Mouse (Mus musculus): ENCODE measurements at regions not wholly inside any gene's neighbourhood (a gene's known extent, or its start where the extent isn't known, plus 50 kb on each side); places are given as distances from the start of the nearest gene placed in this dataset.

DNA sequence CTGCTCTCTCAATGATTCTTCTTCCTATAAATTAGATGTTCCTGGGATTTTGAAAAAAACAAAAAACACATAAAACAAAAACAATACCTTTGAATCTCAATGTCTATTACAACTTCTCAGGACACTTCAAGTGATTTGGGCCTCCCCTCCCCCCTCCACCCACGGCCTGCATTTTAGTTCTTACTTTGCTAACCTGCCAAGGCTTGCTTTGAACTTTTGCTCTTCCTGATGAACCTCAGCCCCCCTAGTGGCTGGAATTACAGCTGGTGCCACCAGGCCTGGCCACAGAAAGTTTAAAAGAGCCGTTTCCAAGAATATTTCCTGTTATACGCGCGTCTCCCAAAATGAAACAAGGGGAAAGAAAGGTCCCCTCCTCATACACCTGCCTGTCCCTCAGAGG lies 253.4 kb downstream of the Ajap1 start:
- intact Hi-C loops (cut with DNase I), result no loop called here
- DNase-seq, result no peak

- intact Hi-C loops (cut with DNase I), result no loop called here
- DNase-seq, result no peak
Observed at GRCm38 (mm10) chr4:153227680-153228420, 254.8 kb downstream of the Ajap1 start.

DNA sequence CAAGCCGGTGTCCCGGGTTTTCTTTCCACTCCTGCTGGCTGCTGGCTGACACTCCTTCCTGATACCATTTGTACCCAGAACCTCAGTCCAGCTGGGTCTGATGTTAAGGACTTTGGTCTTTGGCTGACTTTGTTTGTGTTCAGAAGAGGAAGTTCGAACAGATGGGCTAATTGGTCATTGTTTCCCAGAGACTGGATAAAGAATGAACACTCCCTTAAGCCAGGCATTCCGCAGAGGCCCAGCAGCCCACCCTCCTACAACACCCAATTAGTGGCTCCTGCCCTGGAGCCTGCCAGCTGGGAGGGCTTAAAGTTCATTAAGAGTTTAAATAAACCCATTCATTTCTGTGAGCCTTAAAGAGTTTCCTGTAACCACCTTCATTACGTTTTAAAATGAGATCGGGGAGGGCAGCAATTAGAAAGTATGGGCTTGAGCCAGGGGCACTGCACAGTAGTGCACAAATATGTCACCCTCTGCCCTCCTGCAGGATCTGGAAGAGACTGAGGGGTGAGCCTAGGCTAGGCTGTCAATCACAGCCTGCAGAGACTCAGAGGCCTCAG lies 257.9 kb downstream of the Ajap1 start:
- intact Hi-C loops (cut with DNase I), result no loop called here
- DNase-seq, result no peak

GRCm38 (mm10) chr4:153223019-153223418 lies 259.6 kb downstream of the Ajap1 start:
- intact Hi-C loops (cut with DNase I), result no loop called here
- DNase-seq, result no peak

- no peak for DNase-seq
- intact Hi-C loops (cut with DNase I), result no loop called here
Observed at GRCm38 (mm10) chr4:153220485-153220884, 262.1 kb downstream of the Ajap1 start.

DNA sequence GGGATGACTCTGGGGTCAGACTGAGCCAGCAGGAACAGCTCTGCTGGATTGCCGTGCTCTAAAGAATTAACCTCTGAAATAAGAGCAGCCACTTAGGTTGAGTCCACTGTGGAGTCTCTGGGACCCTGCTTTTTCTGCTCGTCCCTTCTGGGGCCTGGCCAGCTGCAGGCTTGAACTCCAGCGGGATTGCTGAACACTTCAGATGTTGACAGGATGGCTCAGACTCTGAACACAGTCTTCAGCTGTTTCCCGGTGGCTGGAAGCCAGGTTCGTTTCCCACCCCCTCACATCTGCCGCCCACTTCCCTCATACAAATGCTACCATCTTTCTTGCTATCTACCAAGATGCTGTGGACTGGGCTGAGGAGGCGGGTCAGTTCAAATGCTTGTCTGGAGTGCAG lies 262.5 kb downstream of the Ajap1 start:
- intact Hi-C loops (cut with DNase I), result no loop called here
- DNase-seq, result no peak

GRCm38 (mm10) chr4:153217541-153217980 lies 265.1 kb downstream of the Ajap1 start:
- intact Hi-C loops (cut with DNase I), result no loop called here

DNA sequence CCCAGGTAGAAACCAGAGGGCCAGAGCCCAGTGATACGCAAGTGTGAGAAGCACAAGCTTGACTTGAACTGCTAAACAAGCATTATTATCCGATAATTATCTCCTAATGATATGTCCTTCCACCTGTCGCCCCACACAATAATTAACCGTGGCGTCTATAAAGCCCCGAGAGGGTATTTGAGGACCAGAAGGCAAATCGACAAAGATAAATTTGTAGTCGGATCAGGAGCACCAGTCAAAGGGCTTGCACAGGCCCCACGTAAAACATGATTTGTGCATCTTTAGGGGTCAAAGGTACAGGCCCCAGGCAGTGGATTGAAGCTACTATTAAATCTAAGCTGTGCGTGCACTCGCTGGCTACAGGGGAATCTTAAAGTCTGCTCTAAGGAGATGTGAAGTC lies 270.5 kb downstream of the Ajap1 start:
- intact Hi-C loops (cut with DNase I), result no loop called here
- no peak for DNase-seq

More at GRCm38 (mm10) chr4:153217541-153217980, 265.1 kb downstream of the Ajap1 start:
- DNase-seq, result no peak

DNA sequence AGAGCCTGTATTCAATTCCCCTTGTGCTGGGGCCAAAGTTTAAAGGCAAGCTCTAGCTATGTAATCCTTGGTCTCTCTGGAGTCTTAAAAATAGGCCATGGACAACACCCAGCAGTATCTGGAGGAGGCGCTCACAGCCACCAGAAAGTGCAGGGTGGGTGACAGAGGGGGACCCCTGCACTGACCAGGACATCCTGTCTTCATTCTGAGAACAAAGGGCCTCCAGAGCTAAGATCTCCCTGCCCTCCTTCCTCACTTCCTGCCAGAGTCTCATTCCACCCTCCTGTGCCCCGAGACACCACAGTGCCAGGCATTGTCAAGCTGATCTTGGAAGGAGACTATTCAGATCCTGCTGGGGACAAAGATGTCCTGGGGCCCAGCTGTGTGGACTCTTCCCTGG lies 273.8 kb downstream of the Ajap1 start:
- no peak for DNase-seq
- intact Hi-C loops (cut with DNase I), result no loop called here

- DNase-seq, result no peak
- intact Hi-C loops (cut with DNase I), result no loop called here
Observed at GRCm38 (mm10) chr4:153208215-153208614, 274.4 kb downstream of the Ajap1 start.

- intact Hi-C loops (cut with DNase I), result no loop called here
- no peak for DNase-seq
Observed at GRCm38 (mm10) chr4:153207578-153208102, 275.0 kb downstream of the Ajap1 start.

- no peak for DNase-seq
- intact Hi-C loops (cut with DNase I), result no loop called here
Observed at GRCm38 (mm10) chr4:153206789-153207457, 275.7 kb downstream of the Ajap1 start.

DNA sequence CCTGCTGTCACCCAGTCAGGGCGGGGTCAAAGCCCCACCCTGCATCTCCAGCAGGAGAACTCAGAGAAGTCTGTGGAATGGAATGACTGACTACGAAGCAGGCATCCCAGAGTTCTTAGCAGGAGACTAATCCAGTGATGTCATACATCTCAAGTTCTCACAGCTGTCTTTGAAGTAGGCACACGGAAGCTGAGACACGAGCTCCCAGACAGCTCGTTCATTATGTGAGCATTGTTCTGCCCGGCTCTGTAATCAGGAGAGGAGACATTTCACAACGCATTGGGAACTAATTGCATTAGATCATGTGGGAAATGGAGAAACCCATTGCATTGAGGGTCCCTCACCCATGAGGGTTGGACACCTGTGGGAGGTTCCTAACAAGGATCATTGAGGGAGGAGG lies 277.8 kb downstream of the Ajap1 start:
- DNase-seq, result no peak
- intact Hi-C loops (cut with DNase I), result no loop called here

DNA sequence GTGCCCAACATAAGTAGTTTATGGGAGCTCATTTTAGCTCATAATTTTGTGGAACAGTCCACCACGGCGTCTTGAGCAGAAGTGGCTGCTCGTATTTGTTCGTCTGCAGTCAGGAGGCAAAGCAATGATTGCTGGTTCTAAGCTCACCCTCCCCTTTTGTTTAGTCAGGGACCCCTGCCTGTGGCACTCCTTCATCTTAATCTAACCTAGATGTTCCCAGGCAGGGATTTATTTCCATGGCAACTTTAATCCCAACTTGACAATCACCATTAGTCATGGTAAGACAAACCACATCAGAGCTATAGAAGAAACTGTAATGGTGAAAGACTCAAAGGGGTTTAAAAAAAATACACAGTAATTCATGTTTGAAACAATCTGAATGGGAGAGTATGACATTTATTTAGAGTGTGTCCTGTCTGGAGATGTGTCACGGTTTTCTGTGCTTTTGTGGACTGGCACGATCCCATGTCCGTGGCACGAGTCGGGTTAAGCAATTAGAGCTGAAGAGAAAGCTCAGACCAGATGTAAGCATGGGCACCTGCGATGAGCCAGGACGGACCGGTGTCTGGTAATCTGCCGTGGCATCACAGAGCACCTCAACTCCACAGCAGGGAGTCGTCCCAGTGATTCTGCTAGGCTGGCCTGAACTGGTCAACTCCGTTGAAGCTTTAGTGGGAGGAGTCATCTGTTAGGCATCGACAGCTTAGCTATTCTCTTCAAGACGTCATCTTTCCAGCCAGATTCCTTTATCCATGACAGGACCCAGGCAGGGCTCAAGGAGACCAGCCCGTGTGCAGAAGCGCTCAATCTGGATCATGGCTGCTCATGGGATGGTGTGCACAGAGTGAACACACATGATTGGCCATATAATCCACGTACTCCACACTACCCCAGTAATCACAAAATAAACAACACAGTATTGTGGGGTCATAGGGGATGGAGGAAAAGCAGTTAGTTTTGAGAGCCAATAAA lies 281.5 kb downstream of the Ajap1 start:
- intact Hi-C loops (cut with DNase I), result no loop called here
- DNase-seq, result no peak

GRCm38 (mm10) chr4:153189485-153189884 lies 293.1 kb downstream of the Ajap1 start:
- intact Hi-C loops (cut with DNase I), result no loop called here
- peak in 1 of 2 experiments; percentile 15 for DNase-seq

- DNase-seq, result no peak
- intact Hi-C loops (cut with DNase I), result no loop called here
Observed at GRCm38 (mm10) chr4:153188504-153189031, 294.0 kb downstream of the Ajap1 start.

GRCm38 (mm10) chr4:153187959-153188503 lies 294.6 kb downstream of the Ajap1 start:
- DNase-seq, result no peak
- intact Hi-C loops (cut with DNase I), result no loop called here

DNA sequence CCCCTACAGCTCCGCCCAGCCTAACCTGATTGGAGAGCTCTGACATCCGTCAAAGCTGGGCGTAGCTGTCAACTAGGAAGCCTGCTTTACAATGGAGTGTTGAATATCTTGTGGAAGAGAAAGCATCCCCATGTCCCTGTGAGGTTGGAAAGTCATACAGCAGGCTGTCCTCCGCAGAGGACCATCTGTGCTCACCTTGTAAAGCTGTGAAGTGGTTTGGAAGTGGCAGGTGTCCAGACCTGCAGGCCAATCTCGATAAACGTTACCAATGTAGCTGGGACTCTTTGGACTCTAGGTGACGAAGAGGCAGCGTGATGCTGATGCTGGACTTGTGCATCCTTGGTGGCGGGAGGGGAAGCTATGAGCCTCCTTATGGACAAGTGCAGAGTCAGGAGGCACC lies 305.1 kb downstream of the Ajap1 start:
- intact Hi-C loops (cut with DNase I), result loop anchor here (10.0 kb wide), 1 partner anchor 307 kb away; the partner anchor contains the start of gene Ajap1
- DNase-seq, result no peak

DNA sequence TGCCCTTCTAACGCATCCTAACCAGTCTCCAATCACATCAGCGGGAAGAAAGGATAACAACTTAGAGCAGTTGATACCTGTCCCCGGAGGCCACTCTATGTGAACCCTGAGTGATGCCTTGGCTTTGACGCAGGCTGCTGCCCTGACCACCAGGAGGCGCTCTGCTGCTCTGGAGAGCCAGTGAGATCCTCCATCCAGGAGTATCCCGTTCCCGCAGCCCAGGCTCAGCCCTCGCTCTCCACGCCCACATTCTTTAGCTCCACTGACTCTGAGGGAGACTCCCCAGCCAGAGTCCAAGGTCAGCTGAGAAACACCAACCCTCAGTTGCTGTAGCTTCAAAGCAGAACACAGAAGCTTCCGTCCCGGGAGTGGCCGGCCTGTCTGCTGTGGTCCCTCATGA lies 307.0 kb downstream of the Ajap1 start:
- no peak for DNase-seq
- intact Hi-C loops (cut with DNase I), result loop anchor here (10.0 kb wide), 1 partner anchor 309 kb away; the partner anchor contains the start of gene Ajap1

DNA sequence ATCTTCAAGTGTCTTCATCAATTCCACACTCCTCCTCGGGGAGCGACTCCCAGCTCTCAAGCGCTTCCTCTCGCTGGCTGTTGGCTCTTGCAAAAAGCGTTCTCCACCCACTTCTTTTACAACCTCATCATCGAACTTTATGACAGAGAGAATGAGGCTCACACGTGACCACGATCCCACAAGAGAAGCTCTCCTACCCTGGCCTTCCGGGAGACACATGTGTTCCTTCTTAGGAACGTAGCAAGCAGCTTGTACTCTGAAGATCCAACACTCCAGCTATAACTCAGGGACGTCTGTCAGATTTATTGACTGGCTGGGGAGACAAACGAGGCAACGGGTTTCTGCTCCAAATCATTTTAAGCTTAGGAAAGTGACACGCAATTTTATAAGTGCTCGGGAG lies 307.5 kb downstream of the Ajap1 start:
- intact Hi-C loops (cut with DNase I), result loop anchor here (10.0 kb wide), 1 partner anchor 310 kb away; the partner anchor contains the start of gene Ajap1

More for the DNA sequence above, 307.5 kb downstream of the Ajap1 start:
- no peak for DNase-seq

Data from gastrocnemius, postnatal 36 days (tissue).